Mouse (Mus musculus): ENCODE measurements around the gene Taf4.

The Taf4 gene

DNA sequence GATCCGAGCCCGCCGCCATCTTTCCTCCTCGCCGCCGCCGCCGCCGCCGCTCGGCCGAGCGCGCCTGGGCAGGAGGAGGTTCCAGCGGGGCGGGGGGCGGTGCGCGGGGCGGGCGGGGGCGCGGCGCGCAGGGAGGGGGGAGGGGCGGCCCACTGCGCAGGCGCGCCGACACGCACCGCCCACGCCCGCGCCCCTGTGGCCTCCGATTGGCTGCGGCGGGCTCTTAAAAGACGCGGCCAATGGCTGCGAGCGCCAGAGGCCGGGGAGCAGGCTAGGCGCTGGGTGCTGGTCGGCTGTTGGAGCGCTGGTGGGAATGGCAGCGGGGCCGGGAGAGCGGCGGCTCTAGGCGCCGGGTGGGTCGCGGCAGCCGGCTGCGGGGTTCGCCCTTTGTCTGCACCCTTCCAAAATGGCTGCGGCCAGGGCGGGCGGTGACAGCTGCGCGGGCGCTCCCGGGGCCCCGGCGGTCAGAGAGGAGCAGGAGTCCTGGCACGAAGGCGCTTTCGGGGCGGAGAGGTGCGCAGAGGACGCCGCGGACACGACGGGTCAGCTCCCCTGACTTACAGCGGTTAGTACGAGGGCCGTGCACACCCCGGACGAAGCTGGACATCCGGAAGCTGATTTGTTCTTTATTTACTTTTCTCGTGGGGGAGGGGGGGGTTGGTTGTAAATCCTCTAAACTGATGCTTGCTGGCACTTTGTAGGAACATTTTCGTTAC, at the start of gene Taf4:
Gene Taf4 (minus strand): TSS at position 19 of the 716 bp plus-strand sequence.
- TF ChIP-seq GATA4 (IDR thresholded peaks at IDR 0.05; ENCODE audit: insufficient replicate concordance, low read length) = no peak

DNA sequence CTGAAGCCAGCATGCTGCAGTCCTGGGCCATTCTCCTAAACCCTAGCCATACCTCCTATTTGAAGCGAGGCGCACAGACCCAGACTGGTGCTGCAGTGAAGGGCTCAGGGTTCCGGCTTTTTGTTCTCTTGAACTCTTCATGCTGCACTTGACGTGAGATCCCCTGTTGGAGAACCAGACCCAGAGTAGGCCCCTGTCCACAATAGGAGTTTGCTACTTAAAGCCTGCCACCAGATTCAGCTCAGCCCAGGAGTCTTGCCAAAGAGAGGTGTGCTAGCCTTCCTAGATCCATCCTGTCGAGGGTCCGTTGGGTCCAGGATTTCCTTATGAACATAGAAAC, 49.4 kb upstream of the Taf4 start:
- TF ChIP-seq GATA4 (IDR thresholded peaks at IDR 0.05; ENCODE audit: insufficient replicate concordance, low read length) = no peak

DNA sequence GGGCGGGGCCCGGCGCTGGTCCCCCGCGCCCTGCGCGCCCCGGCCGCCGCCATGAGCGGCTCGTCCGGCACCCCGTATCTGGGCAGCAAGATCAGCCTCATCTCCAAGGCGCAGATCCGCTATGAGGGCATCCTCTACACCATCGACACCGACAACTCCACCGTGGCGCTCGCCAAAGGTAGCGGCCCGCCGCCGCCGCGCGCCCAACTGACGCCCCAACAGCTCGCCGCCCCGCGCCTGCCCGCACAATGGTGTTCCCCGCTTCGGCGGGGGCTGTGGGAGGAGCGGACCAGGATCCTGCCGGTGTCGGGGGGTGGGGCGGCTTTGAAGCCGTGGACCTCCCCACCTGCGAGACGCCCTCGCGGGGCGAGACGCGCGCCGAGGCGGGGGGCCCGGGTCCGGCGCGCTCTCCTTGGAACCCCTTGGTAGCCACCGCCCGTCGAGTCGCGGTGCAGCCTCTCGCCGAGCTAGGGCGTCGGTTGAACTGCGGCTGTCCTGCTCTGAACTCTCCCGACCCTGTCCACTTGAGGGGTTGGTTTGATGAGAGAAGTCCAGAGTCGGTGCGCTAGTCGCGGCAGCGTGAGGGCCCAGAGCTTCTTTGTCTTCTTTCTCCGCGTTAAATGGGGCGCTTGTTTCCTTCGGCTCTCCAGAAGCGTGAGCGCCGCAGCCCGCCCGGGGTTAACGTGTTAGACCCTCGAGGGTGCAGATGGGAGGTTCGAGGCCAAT, 48.9 kb upstream of the Taf4 start:
- no peak for TF ChIP-seq GATA4 (IDR thresholded peaks at IDR 0.05; ENCODE audit: insufficient replicate concordance, low read length)

DNA sequence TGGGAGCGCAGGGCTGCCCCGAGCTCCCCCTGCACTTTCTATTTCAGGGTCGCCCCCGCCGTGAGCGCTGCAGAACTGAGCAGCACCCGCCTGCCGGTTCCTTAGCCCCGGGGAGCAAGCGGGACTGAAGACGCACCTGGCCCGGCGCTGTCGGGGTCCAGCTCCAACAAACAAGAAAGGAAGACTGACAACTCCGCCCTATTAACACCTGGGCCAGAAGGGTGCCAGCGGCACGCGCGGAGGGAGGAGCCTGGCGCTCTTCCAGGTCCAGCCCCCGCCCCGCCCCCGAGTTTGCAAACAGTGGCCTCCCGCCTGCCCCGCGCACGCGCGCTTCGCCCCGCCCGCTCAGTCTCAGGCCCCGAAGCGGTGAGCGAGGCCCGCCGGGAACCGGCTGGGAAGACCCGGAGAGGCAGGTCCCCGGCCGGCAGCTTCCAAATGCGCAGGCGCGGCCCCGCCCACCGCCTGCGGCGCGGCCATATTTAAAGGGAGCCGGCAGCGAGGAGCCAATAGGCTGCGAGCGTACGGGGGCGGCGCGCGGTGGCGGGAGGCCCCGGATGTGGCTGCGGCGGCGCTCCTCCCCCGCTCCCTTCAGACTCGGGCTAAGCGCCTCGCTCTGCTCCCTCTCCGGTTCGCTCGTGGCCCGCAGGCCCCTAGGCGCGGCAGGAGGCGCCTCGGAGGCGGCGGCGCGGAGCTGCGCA, 48.1 kb upstream of the Taf4 start, which contains the start of gene Lsm14b:
Gene Lsm14b (plus strand): TSS at position 587 of the 698 bp plus-strand sequence.
- no peak for TF ChIP-seq GATA4 (IDR thresholded peaks at IDR 0.05; ENCODE audit: insufficient replicate concordance, low read length)

DNA sequence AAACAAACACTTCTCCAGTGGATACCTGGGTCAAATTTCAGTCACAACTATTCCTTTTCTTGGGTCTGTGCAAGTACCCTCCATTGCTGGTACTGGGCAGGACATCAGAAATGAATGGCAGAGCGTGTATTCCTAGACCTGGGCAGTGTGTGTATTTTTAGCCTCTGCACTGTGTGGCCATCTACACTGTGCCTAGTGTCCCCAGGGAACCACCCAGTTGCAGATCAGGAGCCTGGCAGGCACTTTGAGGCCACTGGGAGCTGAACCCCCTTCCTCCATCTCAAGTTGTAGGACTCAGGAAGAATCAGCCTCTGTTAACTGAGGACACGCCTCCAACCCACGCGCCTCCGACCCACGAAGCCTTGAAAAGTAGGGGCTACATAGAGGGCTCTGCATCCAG, 46.3 kb upstream of the Taf4 start:
- no peak for TF ChIP-seq GATA4 (IDR thresholded peaks at IDR 0.05; ENCODE audit: insufficient replicate concordance, low read length)

DNA sequence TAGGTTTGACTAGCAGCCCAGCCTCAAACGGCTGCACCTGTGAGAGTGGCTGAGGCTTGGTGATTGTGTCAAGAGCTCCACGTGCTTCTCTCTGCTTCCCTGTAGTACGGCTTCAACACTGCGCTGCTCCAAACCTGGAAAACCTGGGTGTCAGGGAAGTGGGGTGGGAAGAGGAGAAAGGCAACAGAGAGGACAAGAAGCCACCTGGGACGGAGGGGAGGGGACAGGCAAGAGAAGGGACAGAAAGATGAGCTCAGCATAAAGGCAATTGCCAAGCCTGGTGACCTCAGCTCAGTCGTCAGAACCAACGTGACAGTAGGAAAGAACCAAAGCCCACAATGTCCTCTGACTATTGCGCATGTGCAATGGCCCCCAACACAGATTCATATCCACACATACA, 44.5 kb upstream of the Taf4 start:
- TF ChIP-seq GATA4 (IDR thresholded peaks at IDR 0.05; ENCODE audit: insufficient replicate concordance, low read length) = no peak

DNA sequence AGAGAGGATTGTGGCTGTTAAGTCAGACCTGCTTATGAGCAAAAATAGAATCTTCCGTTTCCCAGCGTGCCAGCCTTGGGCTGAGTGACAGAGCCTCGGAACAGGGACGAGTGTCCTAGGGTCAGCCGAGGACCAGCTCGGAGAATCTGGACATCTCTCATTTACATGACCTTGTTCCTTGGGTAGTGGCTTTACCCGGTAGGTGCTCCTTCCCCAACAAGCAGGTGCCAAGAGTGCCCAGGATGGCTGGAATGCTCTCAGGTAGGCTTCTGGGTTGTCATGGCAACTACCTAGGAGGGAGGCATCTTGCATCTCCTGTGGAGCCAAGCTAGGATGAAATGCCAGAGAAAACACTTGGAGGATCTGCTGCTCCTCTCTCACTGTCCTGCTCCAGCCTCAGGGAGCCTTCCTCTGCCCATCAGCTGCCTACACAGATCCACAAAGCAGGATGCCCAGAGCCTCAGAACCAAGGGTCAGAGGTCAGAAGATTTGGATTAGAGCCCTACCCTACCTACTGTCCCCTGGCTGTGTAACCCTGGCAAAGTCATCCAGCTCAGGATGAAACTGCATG, 43.7 kb upstream of the Taf4 start:
- TF ChIP-seq GATA4 (IDR thresholded peaks at IDR 0.05; ENCODE audit: insufficient replicate concordance, low read length) = no peak

DNA sequence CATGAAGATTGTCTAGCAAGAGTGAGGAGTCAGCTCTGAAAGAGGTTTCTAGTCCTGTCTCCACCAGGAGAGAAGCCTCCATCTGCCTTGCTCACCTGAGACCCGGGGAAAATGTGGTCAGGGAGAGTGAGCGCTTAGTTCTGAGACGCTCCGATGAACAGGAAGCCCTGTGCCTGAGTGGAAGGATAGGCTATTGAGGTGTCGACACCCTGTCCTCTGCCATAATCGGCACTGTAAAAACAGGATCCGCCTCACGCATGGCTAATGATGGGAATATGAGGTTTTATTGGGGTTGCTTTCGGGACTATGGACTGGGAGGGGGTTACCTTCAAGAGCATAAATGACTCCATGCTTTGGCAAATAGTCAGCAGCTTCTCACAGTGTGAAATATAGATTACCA, 42.1 kb upstream of the Taf4 start:
- no peak for TF ChIP-seq GATA4 (IDR thresholded peaks at IDR 0.05; ENCODE audit: insufficient replicate concordance, low read length)

DNA sequence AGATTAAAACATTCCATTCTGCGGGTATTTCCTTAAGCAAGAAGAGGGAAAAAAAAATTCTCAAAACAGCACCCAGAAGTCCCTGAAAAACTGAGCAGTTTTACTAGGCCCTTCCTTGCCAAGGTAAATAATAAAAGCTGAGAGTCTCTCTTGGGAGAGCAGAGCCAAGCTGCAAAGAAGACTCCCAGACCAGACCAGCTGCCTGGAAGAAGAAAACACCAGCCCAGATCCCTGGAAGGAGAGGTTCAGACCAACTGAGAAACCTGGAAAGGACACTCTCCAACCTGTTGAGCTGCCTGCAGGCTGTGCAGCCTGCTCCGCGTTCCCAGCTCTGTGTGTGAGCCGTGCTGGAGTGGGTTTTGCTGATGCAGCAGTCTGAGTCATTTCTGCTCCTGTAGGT, 41.2 kb upstream of the Taf4 start:
- TF ChIP-seq GATA4 (IDR thresholded peaks at IDR 0.05; ENCODE audit: insufficient replicate concordance, low read length) = no peak

DNA sequence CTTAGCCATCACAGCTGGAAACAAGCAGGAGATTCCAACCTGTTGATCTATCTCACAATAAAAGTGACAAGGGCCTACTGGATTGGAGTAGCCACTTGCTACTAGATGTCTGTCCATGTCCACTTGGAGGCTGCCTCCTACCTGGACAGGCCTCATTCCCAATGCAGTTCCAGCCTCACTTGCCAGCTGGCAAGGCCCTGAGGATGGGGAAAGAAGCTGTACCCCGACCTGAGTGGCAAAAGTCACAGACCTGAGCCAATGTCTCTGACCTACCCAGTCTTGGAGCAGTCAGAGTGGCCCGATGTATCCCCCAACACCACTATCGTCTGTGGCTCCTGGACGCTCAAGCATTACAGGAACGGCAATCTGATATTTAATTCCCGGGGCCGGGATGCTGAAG, 37.2 kb upstream of the Taf4 start:
- TF ChIP-seq GATA4 (IDR thresholded peaks at IDR 0.05; ENCODE audit: insufficient replicate concordance, low read length) = no peak

DNA sequence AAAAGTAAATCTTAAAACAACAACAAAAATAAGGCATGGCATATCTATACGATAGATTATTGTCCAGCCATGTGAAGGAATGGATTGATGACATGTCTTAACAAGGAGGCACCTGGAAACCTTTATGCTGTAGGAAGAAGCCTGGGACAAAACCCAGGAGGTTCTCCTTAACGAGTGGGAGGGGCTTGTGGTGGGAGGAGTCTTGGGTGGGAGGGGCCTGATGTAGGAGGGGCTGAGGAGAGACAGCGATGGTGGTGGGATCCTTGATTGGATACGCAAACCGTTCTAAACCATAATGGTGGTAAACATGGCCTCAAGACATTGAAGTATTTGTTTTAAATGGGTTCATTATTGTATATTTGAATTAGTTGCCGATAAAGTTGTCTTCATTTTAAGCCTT, 34.9 kb upstream of the Taf4 start:
- no peak for TF ChIP-seq GATA4 (IDR thresholded peaks at IDR 0.05; ENCODE audit: insufficient replicate concordance, low read length)

DNA sequence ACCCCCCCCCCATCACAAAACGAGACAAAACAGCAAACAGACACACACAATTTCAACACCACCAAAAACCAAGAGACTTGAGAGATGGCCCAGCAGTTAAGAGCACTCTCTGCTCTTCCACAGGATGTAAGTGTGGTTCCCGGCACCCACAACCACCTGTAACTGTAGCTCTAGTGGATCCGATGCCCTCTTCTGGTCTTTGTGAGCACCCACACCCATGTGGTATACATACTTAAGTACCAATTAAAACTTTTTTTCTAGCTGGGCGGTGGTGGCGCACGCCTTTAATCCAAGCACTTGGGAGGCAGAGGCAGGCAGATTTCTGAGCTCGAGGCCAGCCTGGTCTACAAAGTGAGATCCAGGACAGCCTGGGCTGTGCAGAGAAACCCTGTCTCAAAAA, 34.2 kb upstream of the Taf4 start:
- no peak for TF ChIP-seq GATA4 (IDR thresholded peaks at IDR 0.05; ENCODE audit: insufficient replicate concordance, low read length)

DNA sequence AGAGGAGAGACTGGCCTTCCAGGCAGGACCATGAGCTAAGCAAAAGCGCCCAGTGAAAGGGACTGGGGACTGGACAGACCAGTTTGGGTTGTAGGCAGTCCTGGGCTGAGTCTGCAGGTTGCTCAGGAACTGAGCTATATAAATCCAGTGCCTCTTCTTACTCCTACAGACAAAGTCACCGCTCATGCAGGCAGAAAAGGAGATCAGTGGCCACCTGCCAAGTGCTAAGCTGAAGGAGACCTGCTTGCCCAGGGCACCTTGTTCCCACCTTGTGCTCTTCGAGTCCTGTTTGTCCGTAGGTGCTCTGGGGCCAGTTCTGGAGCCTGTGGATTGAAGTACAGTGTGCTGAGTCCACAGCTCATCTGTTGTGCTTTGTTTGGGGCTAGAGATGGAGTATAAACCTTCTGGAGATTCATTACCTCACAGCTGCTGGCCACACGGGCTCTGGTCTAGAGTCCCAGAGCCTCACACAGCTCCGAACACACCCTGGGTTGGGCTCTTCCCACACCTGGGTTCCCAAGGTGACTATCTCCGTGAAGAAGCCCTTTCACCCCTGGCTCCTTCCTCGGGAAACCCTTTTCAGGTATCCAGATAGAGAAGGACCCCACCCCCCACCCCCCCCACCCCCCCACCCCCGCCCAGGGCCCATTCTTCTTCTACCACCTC, 30.0 kb upstream of the Taf4 start:
- TF ChIP-seq GATA4 (IDR thresholded peaks at IDR 0.05; ENCODE audit: insufficient replicate concordance, low read length) = no peak

DNA sequence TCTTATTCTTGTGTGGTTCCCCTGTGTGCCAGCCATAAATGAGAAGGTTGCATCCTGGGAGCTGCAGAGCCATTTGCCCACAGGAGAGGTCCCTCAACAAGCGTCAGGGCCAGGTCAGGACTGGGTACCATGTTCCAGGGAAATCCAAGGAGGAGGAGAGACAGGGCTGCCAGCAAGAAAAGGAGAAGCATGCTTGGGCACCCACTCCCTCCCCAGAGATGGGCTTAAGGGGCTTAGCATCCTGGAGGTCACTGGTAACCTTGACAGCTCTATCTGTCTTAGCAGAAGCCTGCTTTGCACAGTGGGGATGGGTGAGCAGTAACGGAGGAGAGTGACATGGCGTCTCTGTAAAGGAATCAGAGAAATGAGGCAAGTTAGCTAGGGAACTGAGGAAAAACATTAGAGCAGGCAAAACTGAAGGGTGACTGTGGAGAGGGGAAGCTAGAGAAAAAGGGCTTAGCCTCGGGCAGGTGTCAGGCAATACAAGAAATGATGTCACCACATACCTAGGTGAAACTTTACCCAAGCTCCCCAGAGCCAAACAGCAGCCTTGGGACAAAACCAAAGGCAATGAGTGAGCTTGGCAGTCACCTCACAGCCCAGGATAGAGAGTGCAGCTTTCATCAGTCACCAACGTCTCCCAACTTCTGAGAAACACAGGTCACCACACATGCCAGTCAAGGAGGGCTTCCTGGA, 29.4 kb upstream of the Taf4 start:
- TF ChIP-seq GATA4 (IDR thresholded peaks at IDR 0.05; ENCODE audit: insufficient replicate concordance, low read length) = no peak

DNA sequence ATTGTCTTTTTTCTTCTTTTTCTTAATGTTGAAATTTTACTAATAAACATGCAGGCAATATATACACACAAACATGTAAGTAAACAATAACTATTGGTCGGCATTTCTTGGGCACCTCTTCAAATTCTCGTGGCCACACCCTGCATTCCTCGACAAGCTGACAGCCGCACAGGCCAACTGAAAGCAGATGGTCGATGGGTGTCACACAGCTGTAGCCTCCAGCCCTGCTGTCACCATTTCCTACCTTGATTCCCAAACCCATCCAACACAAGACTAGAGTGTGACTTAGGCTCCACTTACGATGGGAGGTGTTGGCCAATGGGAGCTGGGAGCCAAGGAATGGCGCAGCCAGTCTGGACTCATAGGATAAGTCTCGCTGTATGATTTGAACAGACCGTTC, 25.2 kb upstream of the Taf4 start:
- no peak for TF ChIP-seq GATA4 (IDR thresholded peaks at IDR 0.05; ENCODE audit: insufficient replicate concordance, low read length)

Data from liver, adult (tissue).